Mouse (Mus musculus) MEL (cell line): ENCODE data around the gene Prr5l. TPM values are rescaled to one million over a fixed set of nuclear protein-coding genes. Genes with fewer than 3 reads are reported as not detected.

Source experiments
- DNase-seq: peaks from one replicate; pipeline ENCODE4 v3.0.0; 2011; ENCODE audit warnings: low read depth, low spot score
- H3K27ac ChIP-seq: 2 replicates; pipeline ENCODE4 v1.5.1; 2012; ENCODE audit warnings: low read depth, mild to moderate bottlenecking, control low read depth, low read length, moderate library complexity; ENCODE audit not compliant: control insufficient read depth
- H3K27me3 ChIP-seq, 2 experiments: fragments of 150-350 bp in 1 of 2; sonication (generic) in 1 of 2; 2 replicates each; pipeline ENCODE4 v1.6.1; 2012; ENCODE audit warnings: low read length in 2 of 2, mild to moderate bottlenecking in 2 of 2, improper control_type of control experiment in 1 of 2, moderate library complexity in 1 of 2; ENCODE audit not compliant: insufficient read depth in 2 of 2, control insufficient read depth in 1 of 2
- H3K36me3 ChIP-seq, 2 experiments: 2 replicates each; pipeline ENCODE4 v1.6.1; 2012 to 2014; ENCODE audit warnings: low read length in 2 of 2, improper control_type of control experiment in 1 of 2, inconsistent platforms in 1 of 2, mild to moderate bottlenecking in 1 of 2; ENCODE audit not compliant: insufficient read depth in 2 of 2, control insufficient read depth in 1 of 2
- H3K4me1 ChIP-seq, 2 experiments: fragments of 150-350 bp in 1 of 2; sonication (generic) in 1 of 2; 2 replicates each; pipeline ENCODE4 v1.6.1; 2012; ENCODE audit warnings: low read length in 2 of 2, improper control_type of control experiment in 1 of 2, mild to moderate bottlenecking in 1 of 2; ENCODE audit not compliant: insufficient read depth in 2 of 2, control insufficient read depth in 1 of 2
- H3K4me3 ChIP-seq, 2 experiments: fragments of 150-350 bp in 1 of 2; sonication (generic) in 1 of 2; 2 replicates each; pipeline ENCODE4 v1.5.1; 2012; ENCODE audit warnings: low read depth in 2 of 2, low read length in 2 of 2, mild to moderate bottlenecking in 2 of 2, moderate library complexity in 2 of 2, control low read depth in 1 of 2, improper control_type of control experiment in 1 of 2; ENCODE audit not compliant: control insufficient read depth in 1 of 2, insufficient read depth in 1 of 2
- H3K79me2 ChIP-seq: 2 replicates; pipeline ENCODE4 v1.6.1; 2012; ENCODE audit warnings: mild to moderate bottlenecking, low read length, moderate library complexity; ENCODE audit not compliant: control insufficient read depth, poor library complexity, insufficient read depth
- H3K9ac ChIP-seq: 2 replicates; pipeline ENCODE4 v1.6.1; 2012; ENCODE audit warnings: low read depth, mild to moderate bottlenecking, control low read depth, low read length, moderate library complexity; ENCODE audit not compliant: control insufficient read depth, poor library complexity, severe bottlenecking
- H3K9me3 ChIP-seq: fragments of 150-350 bp; sonication (generic); replicated peaks from 2 replicates; pipeline ENCODE4 v1.6.1; 2012; ENCODE audit warnings: mild to moderate bottlenecking, low read length, improper control_type of control experiment, moderate library complexity; ENCODE audit not compliant: insufficient read depth
- CHD1 ChIP-seq: IDR thresholded peaks from 2 replicates; pipeline ENCODE4 v1.6.1; 2012; ENCODE audit warnings: low read depth, mild to moderate bottlenecking, inconsistent platforms, low read length, improper control_type of control experiment
- CHD2 ChIP-seq: IDR thresholded peaks from 2 replicates; pipeline ENCODE4 v1.6.1; 2011; ENCODE audit warnings: low read length, improper control_type of control experiment
- EP300 ChIP-seq, 2 experiments: IDR thresholded peaks; 2 replicates each; pipeline ENCODE4 v1.6.1; 2011; ENCODE audit warnings: improper control_type of control experiment in 2 of 2, low read length in 2 of 2, low read depth in 1 of 2, mild to moderate bottlenecking in 1 of 2
- GATA1 ChIP-seq: IDR thresholded peaks from 2 replicates; pipeline ENCODE4 v1.6.1; 2011; ENCODE audit warnings: low read depth, low read length, improper control_type of control experiment
- HCFC1 ChIP-seq: IDR thresholded peaks from 2 replicates; pipeline ENCODE4 v1.6.1; 2012; ENCODE audit warnings: low read depth, mild to moderate bottlenecking, inconsistent platforms, low read length, improper control_type of control experiment, moderate library complexity
- MAZ ChIP-seq: IDR thresholded peaks from 2 replicates; pipeline ENCODE4 v1.6.1; 2012; ENCODE audit warnings: low read depth, mild to moderate bottlenecking, inconsistent platforms, low read length, improper control_type of control experiment
- MEF2A ChIP-seq: IDR thresholded peaks from 2 replicates; pipeline ENCODE4 v1.6.1; 2014; ENCODE audit warnings: low read depth, mild to moderate bottlenecking, inconsistent platforms, low read length, improper control_type of control experiment; ENCODE audit not compliant: poor library complexity, insufficient replicate concordance, severe bottlenecking; ENCODE audit errors: extremely low read depth
- MXI1 ChIP-seq: IDR thresholded peaks from 2 replicates; pipeline ENCODE4 v1.6.1; 2011; ENCODE audit warnings: mild to moderate bottlenecking, low read depth, low read length, improper control_type of control experiment
- MYB ChIP-seq: IDR thresholded peaks from 2 replicates; pipeline ENCODE4 v1.6.1; 2011; ENCODE audit warnings: mild to moderate bottlenecking, low read depth, low read length, improper control_type of control experiment
- MYC ChIP-seq: IDR thresholded peaks from 2 replicates; pipeline ENCODE4 v1.6.1; 2011; ENCODE audit warnings: low read depth, mild to moderate bottlenecking, low read length, improper control_type of control experiment, moderate library complexity
- NRF1 ChIP-seq: IDR thresholded peaks from 2 replicates; pipeline ENCODE4 v1.6.1; 2014; ENCODE audit warnings: low read depth, mild to moderate bottlenecking, inconsistent platforms, low read length, improper control_type of control experiment, moderate library complexity; ENCODE audit not compliant: poor library complexity, insufficient read depth, severe bottlenecking
- POLR2AphosphoS5 ChIP-seq: IDR thresholded peaks from 2 replicates; pipeline ENCODE4 v1.6.1; 2012; ENCODE audit warnings: low read depth, borderline replicate concordance, mild to moderate bottlenecking, inconsistent platforms, low read length, moderate library complexity, mixed read lengths
- RAD21 ChIP-seq: IDR thresholded peaks from 2 replicates; pipeline ENCODE4 v1.6.1; 2011; ENCODE audit warnings: mild to moderate bottlenecking, low read depth, low read length, improper control_type of control experiment
- RCOR1 ChIP-seq: IDR thresholded peaks from 2 replicates; pipeline ENCODE4 v1.6.1; 2012; ENCODE audit warnings: low read depth, mild to moderate bottlenecking, inconsistent platforms, low read length, improper control_type of control experiment
- SIN3A ChIP-seq: IDR thresholded peaks from 2 replicates; pipeline ENCODE4 v1.6.1; 2012; ENCODE audit warnings: low read length, improper control_type of control experiment, inconsistent platforms
- TAL1 ChIP-seq: IDR thresholded peaks from 2 replicates; pipeline ENCODE4 v1.6.1; 2012; ENCODE audit warnings: mild to moderate bottlenecking, inconsistent platforms, low read length, moderate library complexity, mixed read lengths
- TCF12 ChIP-seq: IDR thresholded peaks from 2 replicates; pipeline ENCODE4 v1.6.1; 2014; ENCODE audit warnings: low read depth, mild to moderate bottlenecking, inconsistent platforms, low read length, improper control_type of control experiment, moderate library complexity
- UBTF ChIP-seq: IDR thresholded peaks from 2 replicates; pipeline ENCODE4 v1.6.1; 2012; ENCODE audit warnings: low read depth, mild to moderate bottlenecking, inconsistent platforms, low read length, improper control_type of control experiment, moderate library complexity, borderline replicate concordance; ENCODE audit not compliant: insufficient read depth
- USF1 ChIP-seq: IDR thresholded peaks from 2 replicates; pipeline ENCODE4 v1.6.1; 2014; ENCODE audit warnings: low read depth, mild to moderate bottlenecking, inconsistent platforms, low read length, improper control_type of control experiment, moderate library complexity
- USF2 ChIP-seq, 2 experiments: IDR thresholded peaks; 2 replicates each; pipeline ENCODE4 v1.6.1; 2011 to 2012; ENCODE audit warnings: improper control_type of control experiment in 2 of 2, low read length in 2 of 2, borderline replicate concordance in 1 of 2, inconsistent platforms in 1 of 2, low read depth in 1 of 2, mild to moderate bottlenecking in 1 of 2; ENCODE audit not compliant: insufficient read depth in 1 of 2
- ZC3H11A ChIP-seq: IDR thresholded peaks from 2 replicates; pipeline ENCODE4 v1.6.1; 2012; ENCODE audit warnings: low read depth, mild to moderate bottlenecking, inconsistent platforms, low read length, improper control_type of control experiment
- ZKSCAN1 ChIP-seq: IDR thresholded peaks from 2 replicates; pipeline ENCODE4 v1.6.1; 2012; ENCODE audit warnings: low read depth, mild to moderate bottlenecking, inconsistent platforms, low read length, improper control_type of control experiment, moderate library complexity
- ZMIZ1 ChIP-seq: IDR thresholded peaks from 2 replicates; pipeline ENCODE4 v1.6.1; 2012; ENCODE audit warnings: low read depth, mild to moderate bottlenecking, inconsistent platforms, low read length, improper control_type of control experiment, moderate library complexity
- polyA plus RNA-seq, 2 experiments: library from polyadenylated mRNA; stranded (reverse) in 1 of 2; unstranded in 1 of 2; fragments of >175 nt in 1 of 2; fragments of >200 nt in 1 of 2; gene quantifications; 2 replicates each; pipeline versions ENCODE4 v1.2.1 to v1.2.4; 2012; ENCODE audit warnings: low replicate concordance in 2 of 2, low read depth in 1 of 2; ENCODE audit not compliant: insufficient read length in 2 of 2, insufficient read depth in 1 of 2, missing spikeins in 1 of 2
- total RNA-seq: library from RNA; depleted of rRNA; stranded (reverse); fragments of 300-350 nt; gene quantifications from 2 replicates; pipeline ENCODE4 v1.2.3, GENCODE M21; 2012

The Prr5l gene
- total and polyA plus RNA-seq, 3 experiments: 0.04 TPM; not detected in 2

- Histone ChIP-seq H3K9ac (no peak overlapping the region), H3K27me3 (peaks cover 2 to 4% of the 10 kb centered on the region in 2 experiments; a peak in 2 of 4 replicates), H3K9me3 (no peaks in the 10 kb centered on the region), H3K4me1 (0 out of 4 replicates have a peak, but pooled peaks cover 0 to 5% of the 10 kb centered on the region in 2 experiments), H3K79me2 (no peaks in the 10 kb centered on the region), H3K27ac (no peak overlapping the region), H3K4me3 (no peak overlapping the region), H3K36me3 (no peaks in the 10 kb centered on the region)
- no peak for TF ChIP-seq USF2 (IDR thresholded peaks at IDR 0.05; ENCODE audit: borderline replicate concordance in 1 of 2, insufficient read depth in 1 of 2, low read depth in 1 of 2, low read length in 2 of 2)
- peak; percentile 64; the same call in 1 of the 2 replicates for TF ChIP-seq USF1
- DNase-seq: peak; percentile 8
Measured at GRCm38 (mm10) chr2:101814272-101814625, 68.6 kb downstream of the Prr5l start.

- no peak overlapping the region for H3K27ac ChIP-seq
- no peak for TF ChIP-seq RAD21
- TF ChIP-seq MXI1: no peak
- no peak for TF ChIP-seq POLR2AphosphoS5
- no peak for TF ChIP-seq MYC
- no peak for TF ChIP-seq HCFC1
- no peak for TF ChIP-seq ZMIZ1
- no peak for TF ChIP-seq EP300 (IDR thresholded peaks at IDR 0.05; ENCODE audit: low read depth in 1 of 2, low read length in 2 of 2)
- no peak for TF ChIP-seq ZC3H11A
- TF ChIP-seq ZKSCAN1: no peak
- TF ChIP-seq MAZ: no peak
- TF ChIP-seq, all 39 proteins: peak for 0
- Histone ChIP-seq H3K27me3 (peaks cover 2 to 4% of the 10 kb centered on the region in 2 experiments; a peak in 2 of 4 replicates), H3K79me2 (no peaks in the 10 kb centered on the region), H3K9me3 (no peaks in the 10 kb centered on the region), H3K4me1 (0 out of 4 replicates have a peak, but pooled peaks cover 0 to 5% of the 10 kb centered on the region in 2 experiments), H3K36me3 (no peaks in the 10 kb centered on the region), H3K4me3 (no peak overlapping the region), H3K9ac (no peak overlapping the region)
- no peak for DNase-seq
Measured at GRCm38 (mm10) chr2:101813581-101814271, 69.1 kb downstream of the Prr5l start.

- Histone ChIP-seq H3K27ac (no peak overlapping the region), H3K9me3 (no peaks in the 10 kb centered on the region), H3K27me3 (peaks cover 0 to 2% of the 10 kb centered on the region in 2 experiments; a peak in 2 of 4 replicates), H3K9ac (no peak overlapping the region), H3K79me2 (no peaks in the 10 kb centered on the region), H3K4me1 (0 out of 4 replicates have a peak, but pooled peaks cover 0 to 5% of the 10 kb centered on the region in 2 experiments), H3K36me3 (no peaks in the 10 kb centered on the region), H3K4me3 (no peak overlapping the region)
- no peak for DNase-seq
- no peak for TF ChIP-seq SIN3A
- no peak for TF ChIP-seq ZC3H11A
- TF ChIP-seq CHD1: no peak
- TF ChIP-seq MEF2A: no peak
- TF ChIP-seq USF2 (IDR thresholded peaks at IDR 0.05; ENCODE audit: borderline replicate concordance in 1 of 2, insufficient read depth in 1 of 2, low read depth in 1 of 2, low read length in 2 of 2): no peak
- TF ChIP-seq UBTF: no peak
- no peak for TF ChIP-seq RCOR1
- TF ChIP-seq CHD2: no peak
- no peak for TF ChIP-seq NRF1
- TF ChIP-seq MYB: no peak
- no peak for TF ChIP-seq TAL1
- TF ChIP-seq ZKSCAN1: no peak
- TF ChIP-seq GATA1: no peak
- TF ChIP-seq RAD21: no peak
- no peak for TF ChIP-seq TCF12
- no peak for TF ChIP-seq POLR2AphosphoS5
Measured at GRCm38 (mm10) chr2:101811925-101812324, 70.9 kb downstream of the Prr5l start.
